Mouse (Mus musculus) bone marrow macrophage, adult 2 months (primary cell): ENCODE measurements around the gene Cul9.

Experiments
- CTCF ChIP-seq: IDR thresholded peaks from 2 replicates; pipeline ENCODE4 v1.5.1; 2012; ENCODE audit warnings: low read depth, mild to moderate bottlenecking, low read length, moderate library complexity
- POLR2A ChIP-seq: IDR thresholded peaks from 2 replicates; pipeline ENCODE4 v1.6.1; 2012; ENCODE audit warnings: mild to moderate bottlenecking, low read depth, low read length, borderline replicate concordance

DNA sequence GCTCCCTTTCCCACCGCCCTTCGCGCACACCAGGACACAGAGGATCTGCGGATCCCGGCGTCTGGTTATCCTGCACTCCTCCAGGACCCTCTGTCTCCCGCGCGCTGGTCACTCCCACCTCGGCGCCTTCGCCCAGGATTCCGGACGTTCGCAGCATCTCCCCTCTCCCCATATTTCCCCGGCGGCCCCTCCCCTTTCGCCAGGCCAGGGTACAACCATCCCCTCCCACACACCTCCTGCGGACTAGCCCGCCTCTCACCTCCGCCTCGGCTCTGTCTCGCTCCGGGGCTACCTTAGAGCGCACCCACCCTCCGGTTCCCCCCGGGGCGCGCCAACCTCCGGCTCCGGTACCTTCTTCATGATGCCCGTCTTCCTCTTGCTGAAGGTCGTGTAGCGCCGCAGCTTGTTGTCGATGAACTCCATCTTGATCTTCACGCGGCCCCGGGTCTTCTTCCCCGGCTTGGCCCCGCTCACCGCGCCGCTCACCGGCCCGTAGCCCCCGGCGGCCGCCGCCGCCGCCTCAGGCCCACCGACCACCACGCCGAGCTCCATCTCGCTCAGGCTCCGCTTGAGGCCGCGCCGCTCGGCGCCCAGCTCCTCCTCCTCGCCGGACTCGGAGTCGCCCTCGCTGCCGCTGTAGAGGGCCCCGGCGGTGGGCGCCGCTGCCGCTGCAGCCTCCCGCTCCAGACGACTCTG is 8.9 kb upstream of the Cul9 start:
- TF ChIP-seq POLR2A (no peak), CTCF (no peak)
